Mouse (Mus musculus) heart, postnatal 0 days (tissue): ENCODE measurements around the gene Tmem273. TPM values are rescaled to one million over a fixed set of nuclear protein-coding genes. Genes with fewer than 3 reads are reported as not detected.

Source experiments
- ATAC-seq: fragments of 200-750 bp; cut with Nextera tagmentation; 2 replicates; pipeline ENCODE4 v1.8.0; 2017; ENCODE audit warnings: low read depth, moderate number of reproducible peaks, moderate library complexity; ENCODE audit not compliant: insufficient read depth
- DNase-seq: peaks from one replicate; pipeline ENCODE4 v3.0.0-alpha.2; 2016; ENCODE audit warnings: low spot score
- H3K27ac ChIP-seq: fragments of 300-500 bp; sonication (generic); 2 replicates; pipeline ENCODE4 v1.5.1; 2014; ENCODE audit warnings: low read depth, mild to moderate bottlenecking
- H3K27me3 ChIP-seq: fragments of 300-500 bp; sonication (generic); 2 replicates; pipeline ENCODE4 v1.6.1; 2014; ENCODE audit warnings: low read length, mixed read lengths; ENCODE audit not compliant: control insufficient read depth, insufficient read depth
- H3K36me3 ChIP-seq: fragments of 300-500 bp; sonication (generic); replicated peaks from 2 replicates; pipeline ENCODE4 v1.6.1; 2014; ENCODE audit warnings: low read length, mixed read lengths; ENCODE audit not compliant: control insufficient read depth, insufficient read depth
- H3K4me1 ChIP-seq: fragments of 300-500 bp; sonication (generic); 2 replicates; pipeline ENCODE4 v1.6.1; 2014; ENCODE audit warnings: antibody characterized with exemption; ENCODE audit not compliant: control insufficient read depth, insufficient read depth
- H3K4me2 ChIP-seq: fragments of 300-500 bp; sonication (generic); 2 replicates; pipeline ENCODE4 v1.6.1; 2014; ENCODE audit warnings: low read depth, mild to moderate bottlenecking, low read length, moderate library complexity
- H3K4me3 ChIP-seq: fragments of 300-500 bp; sonication (generic); 2 replicates; pipeline ENCODE4 v1.5.1; 2014; ENCODE audit warnings: low read depth, low read length
- H3K9ac ChIP-seq: fragments of 300-500 bp; sonication (generic); replicated peaks from 2 replicates; pipeline ENCODE4 v1.6.1; 2014; ENCODE audit warnings: low read depth, low read length, mixed read lengths
- H3K9me3 ChIP-seq: fragments of 300-500 bp; sonication (generic); replicated peaks from 2 replicates; pipeline ENCODE4 v1.6.1; 2016; ENCODE audit warnings: low read length; ENCODE audit not compliant: control insufficient read depth
- CTCF ChIP-seq: IDR thresholded peaks from 2 replicates; pipeline ENCODE4 v1.5.1; 2016; ENCODE audit warnings: antibody characterized with exemption, control low read depth, low read depth
- EP300 ChIP-seq: IDR thresholded peaks from 2 replicates; pipeline ENCODE4 v1.6.1; 2016; ENCODE audit warnings: antibody characterized with exemption, low read depth
- WGBS: fragments of 180-500 bp; shearing (Covaris S2); extraction: QIAGEN DNeasy Blood & Tissue Kit; methylation state at CpG from one replicate; pipeline ENCODE4 v1.1.7; 2014; 5-methylcytosine and 5-hydroxymethylcytosine counted together
- polyA plus RNA-seq: library from polyadenylated mRNA; unstranded; fragments of >200 nt; fragmentation: Nextera tagmentation; extraction: Ambion mirVana; gene quantifications from 2 replicates; pipeline ENCODE4 v1.2.1, GENCODE M21; 2015
- total RNA-seq: library from RNA; depleted of rRNA; stranded (reverse); fragments of >200 nt; gene quantifications from 2 replicates; pipeline ENCODE4 v1.2.3, GENCODE M21; 2014; ENCODE audit warnings: low replicate concordance

Tmem273 gene
- total and polyA plus RNA-seq, 2 experiments from 2014 or later = 0.27 to 0.42 TPM

DNA sequence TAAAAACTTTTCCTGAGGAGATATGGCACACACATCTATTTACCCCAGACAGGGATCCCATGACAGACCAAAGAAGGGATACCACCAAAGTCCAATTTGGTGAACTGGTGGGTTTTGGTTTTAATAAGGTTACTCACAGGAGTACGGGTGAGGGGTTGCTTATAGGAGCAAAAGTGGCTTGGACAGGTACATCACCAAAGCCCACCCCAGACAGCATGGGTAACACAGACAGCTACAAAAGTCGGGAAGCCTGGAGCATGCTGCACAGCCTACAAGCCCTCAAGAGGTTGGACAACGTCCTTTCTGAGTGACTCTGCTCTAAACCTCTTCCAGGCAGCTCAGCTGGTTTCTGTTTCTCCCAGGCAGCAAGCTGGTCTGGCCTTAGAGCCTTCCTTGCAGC, 7.4 kb upstream of the Tmem273 start:
- no peaks in the 10 kb centered on the region for H3K9me3 ChIP-seq
- H3K4me2 ChIP-seq = no peak overlapping the region
- no peak overlapping the region for H3K27ac ChIP-seq
- no peak for TF ChIP-seq EP300
- TF ChIP-seq CTCF = no peak
- H3K9ac ChIP-seq = no peak overlapping the region
- ATAC-seq = no peak
- no peaks in the 10 kb centered on the region for H3K36me3 ChIP-seq
- H3K4me3 ChIP-seq = no peak overlapping the region
- no peak for DNase-seq
- H3K27me3 ChIP-seq = no peaks in the 10 kb centered on the region
- H3K4me1 ChIP-seq = no peaks in the 10 kb centered on the region
- 75% methylated on average over 3 of the region's 3 CpGs for WGBS

DNA sequence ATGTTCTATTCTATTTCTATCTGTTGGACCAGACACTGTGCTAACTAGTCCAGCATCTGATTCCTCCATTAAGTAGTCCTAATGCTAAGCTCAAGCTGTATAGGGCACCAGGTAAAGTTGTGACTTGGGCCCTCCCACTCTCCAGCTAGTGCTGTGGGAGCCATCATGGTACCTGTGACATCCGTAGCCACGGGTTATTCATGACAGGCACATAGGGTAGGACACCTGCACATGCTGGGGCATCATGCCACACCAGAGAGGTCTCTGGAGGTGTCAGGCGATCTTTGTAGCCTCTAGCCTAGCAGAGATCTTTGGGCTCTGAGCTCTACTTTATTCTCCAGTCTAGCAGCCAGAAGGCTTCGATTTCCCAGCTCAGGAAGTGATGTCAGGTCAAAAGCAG, 2.9 kb upstream of the Tmem273 start:
- Histone ChIP-seq H3K4me1 (no peaks in the 10 kb centered on the region), H3K9ac (no peak overlapping the region), H3K27ac (no peak overlapping the region), H3K36me3 (no peaks in the 10 kb centered on the region), H3K4me3 (no peak overlapping the region), H3K4me2 (no peak overlapping the region), H3K27me3 (no peaks in the 10 kb centered on the region), H3K9me3 (no peaks in the 10 kb centered on the region)
- 82% methylated on average over 4 of the region's 4 CpGs for WGBS
- DNase-seq (no peak), ATAC-seq (no peak)
- TF ChIP-seq CTCF (no peak), EP300 (no peak)

DNA sequence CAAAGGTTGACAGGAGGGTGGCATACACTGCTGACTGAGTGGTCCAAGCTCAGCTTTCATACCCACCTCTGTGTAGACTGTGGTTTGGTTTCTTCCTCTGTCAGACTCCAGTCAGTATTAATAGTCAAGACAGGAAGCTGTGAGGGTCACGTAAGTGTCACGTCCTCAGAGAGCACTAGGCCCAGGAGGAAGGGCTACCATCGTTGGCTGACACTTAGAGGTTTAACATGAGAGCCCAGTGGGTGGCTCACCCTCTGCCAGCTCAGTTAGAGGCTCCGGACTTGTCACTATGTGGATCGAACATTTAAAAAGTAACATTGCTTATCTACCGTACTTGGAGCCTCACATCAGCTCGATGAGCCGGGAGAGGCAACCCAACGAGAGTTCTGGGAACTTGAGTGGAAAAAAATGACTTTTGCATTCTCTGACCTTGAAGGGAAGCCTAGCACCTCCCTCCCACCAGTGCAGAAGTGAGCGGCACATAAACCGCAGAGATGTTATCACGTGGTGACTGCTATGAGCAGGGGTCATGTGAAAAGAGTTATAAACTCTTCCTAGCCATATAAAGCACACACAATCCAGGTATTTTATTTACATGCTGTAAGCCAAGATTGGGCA, 1.5 kb upstream of the Tmem273 start:
- Histone ChIP-seq H3K4me2 (no peak overlapping the region), H3K4me3 (no peak overlapping the region), H3K9me3 (no peaks in the 10 kb centered on the region), H3K27me3 (no peaks in the 10 kb centered on the region), H3K36me3 (no peaks in the 10 kb centered on the region), H3K9ac (no peak overlapping the region), H3K4me1 (no peaks in the 10 kb centered on the region), H3K27ac (no peak overlapping the region)
- ATAC-seq = 0 out of 2 replicates have a peak, but pooled peaks have one; percentile 30
- no peak for DNase-seq
- 30% methylated on average over 12 of the region's 12 CpGs for WGBS
- no peak for TF ChIP-seq EP300

DNA sequence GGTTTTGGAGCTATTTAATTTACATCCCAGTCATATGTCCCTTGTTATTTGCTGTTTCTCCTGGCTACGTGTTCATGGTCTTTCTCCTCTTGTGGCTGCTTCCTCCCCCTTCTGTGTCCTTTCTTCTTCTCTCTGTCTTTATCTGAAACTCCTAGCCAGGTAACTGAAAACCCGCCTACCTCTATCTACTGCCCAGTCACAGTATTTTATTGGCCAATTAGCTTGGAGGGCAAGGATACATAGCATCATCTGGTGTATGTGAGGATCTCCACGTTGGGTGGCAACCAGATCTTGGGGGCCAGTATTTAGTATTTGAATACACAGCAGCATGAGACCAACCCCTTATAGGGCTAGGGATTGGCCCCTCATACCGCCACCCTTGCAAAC, 1.0 kb upstream of the Tmem273 start:
- H3K27me3 ChIP-seq = no peaks in the 10 kb centered on the region
- ATAC-seq (no peak), DNase-seq (no peak)
- H3K4me2 ChIP-seq = no peak overlapping the region
- no peak overlapping the region for H3K4me3 ChIP-seq
- no peak overlapping the region for H3K9ac ChIP-seq
- H3K4me1 ChIP-seq = no peaks in the 10 kb centered on the region
- H3K9me3 ChIP-seq = no peaks in the 10 kb centered on the region
- no peaks in the 10 kb centered on the region for H3K36me3 ChIP-seq
- TF ChIP-seq CTCF = no peak
- TF ChIP-seq EP300 = no peak
- WGBS = 80% methylated on average over 4 of the region's 4 CpGs
- no peak overlapping the region for H3K27ac ChIP-seq

DNA sequence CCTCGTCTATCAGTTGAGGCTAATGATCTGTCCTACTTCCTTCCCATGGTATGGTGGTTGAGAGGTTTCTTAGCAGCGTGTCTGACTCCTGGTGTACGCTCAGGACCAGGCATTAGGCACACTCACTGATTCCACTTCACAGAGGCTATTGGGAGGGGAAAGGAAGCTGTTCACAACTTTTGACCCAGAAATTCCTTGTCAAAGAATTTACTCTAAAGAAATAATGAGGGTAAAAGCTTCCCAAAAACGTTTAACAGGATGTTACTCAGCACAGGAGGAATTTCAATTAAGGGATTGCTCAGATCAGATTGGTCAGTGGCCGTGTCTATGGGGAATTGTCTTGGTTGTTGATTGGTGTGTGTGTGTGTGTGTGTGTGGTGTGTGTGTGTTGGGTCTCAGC, 1.9 kb downstream of the Tmem273 start:
- Histone ChIP-seq H3K4me2 (no peak overlapping the region), H3K36me3 (no peaks in the 10 kb centered on the region), H3K4me3 (no peak overlapping the region), H3K9me3 (no peaks in the 10 kb centered on the region), H3K9ac (no peak overlapping the region), H3K27ac (no peak overlapping the region), H3K27me3 (no peaks in the 10 kb centered on the region), H3K4me1 (no peaks in the 10 kb centered on the region)
- no peak for DNase-seq
- WGBS = 51% methylated on average over 5 of the region's 5 CpGs
- TF ChIP-seq CTCF (no peak), EP300 (no peak)
- ATAC-seq = no peak

DNA sequence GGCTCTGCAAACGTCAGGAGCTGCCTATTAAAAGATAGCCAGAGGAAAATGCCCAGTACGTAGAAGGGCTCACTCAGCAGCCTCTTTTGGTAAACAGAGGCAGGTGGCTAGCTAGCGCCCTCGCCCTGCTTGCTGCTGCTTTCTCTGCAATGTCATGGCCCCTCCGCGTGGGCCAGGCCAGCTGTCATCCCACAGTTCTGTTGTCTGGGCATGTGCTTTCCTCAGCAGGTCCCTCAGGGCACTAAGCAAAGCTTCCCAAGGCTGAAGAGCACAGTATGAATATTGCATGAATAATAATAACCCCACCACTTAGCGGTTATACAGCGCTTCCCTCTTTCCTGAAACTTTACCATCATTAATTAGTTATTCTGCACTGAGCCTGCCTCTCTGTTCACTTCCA, 10.6 kb downstream of the Tmem273 start:
- no peak for TF ChIP-seq EP300
- TF ChIP-seq CTCF = no peak
- H3K27ac ChIP-seq = no peak overlapping the region
- ATAC-seq (no peak), DNase-seq (no peak)
- H3K36me3 ChIP-seq = no peaks in the 10 kb centered on the region
- no peaks in the 10 kb centered on the region for H3K4me1 ChIP-seq
- no peaks in the 10 kb centered on the region for H3K9me3 ChIP-seq
- no peaks in the 10 kb centered on the region for H3K27me3 ChIP-seq
- no peak overlapping the region for H3K4me3 ChIP-seq
- H3K4me2 ChIP-seq = no peak overlapping the region
- no peak overlapping the region for H3K9ac ChIP-seq
- WGBS = 78% methylated on average over 8 of the region's 8 CpGs
